Mouse (Mus musculus) testis, adult 2 months (tissue): ENCODE results near the gene Nsun2.

Source experiments
- CTCF ChIP-seq: fragments of 200-500 bp; IDR thresholded peaks from 2 replicates; pipeline ENCODE4 v1.5.1; 2012; ENCODE audit warnings: low read depth, mild to moderate bottlenecking, inconsistent platforms, low read length, moderate library complexity; ENCODE audit not compliant: control insufficient read depth, insufficient read depth, insufficient replicate concordance
- POLR2A ChIP-seq: fragments of 200-500 bp; IDR thresholded peaks from 2 replicates; pipeline ENCODE4 v1.6.1; 2012; ENCODE audit warnings: low read depth, mild to moderate bottlenecking, inconsistent platforms, low read length, moderate library complexity; ENCODE audit not compliant: control insufficient read depth

- TF ChIP-seq POLR2A (no peak), CTCF (no peak)
Measured at GRCm38 (mm10) chr13:69550831-69551230, 17.3 kb downstream of the Nsun2 start.
